Mouse (Mus musculus): ENCODE measurements around the gene Nme3. TPM values are rescaled to one million over a fixed set of nuclear protein-coding genes. Genes with fewer than 3 reads are reported as not detected.

Nme3 gene
- polyA plus RNA-seq, 1 experiment: 45.3 TPM

- DNase-seq (ENCODE audit: low read depth in 1 of 2, low spot score in 2 of 2): no peak
- WGBS: 94% methylated on average over 9 of the region's 9 CpGs
- Histone ChIP-seq H3K4me3 (ENCODE audit: extremely low read depth, insufficient read depth, insufficient read length) (no peak overlapping the region), H3K36me3 (ENCODE audit: control insufficient read depth, insufficient read depth, low read length) (peaks cover 62% of the 10 kb centered on the region), H3K27me3 (ENCODE audit: control insufficient read depth, insufficient read depth, low read length) (no peaks in the 10 kb centered on the region), H3K27ac (ENCODE audit: insufficient read depth, low read length) (no peak overlapping the region), H3K4me1 (ENCODE audit: control insufficient read depth, insufficient read depth, insufficient read length) (no peaks in the 10 kb centered on the region)
- no peak for TF ChIP-seq CTCF (IDR thresholded peaks at IDR 0.05; ENCODE audit: extremely low read depth, insufficient read depth, insufficient read length, insufficient replicate concordance)
- no peak for TF ChIP-seq POLR2A (IDR thresholded peaks at IDR 0.05; ENCODE audit: low read depth, low read length)
Measured at GRCm38 (mm10) chr17:24903767-24904166, 7.5 kb downstream of the Nme3 start.

DNA sequence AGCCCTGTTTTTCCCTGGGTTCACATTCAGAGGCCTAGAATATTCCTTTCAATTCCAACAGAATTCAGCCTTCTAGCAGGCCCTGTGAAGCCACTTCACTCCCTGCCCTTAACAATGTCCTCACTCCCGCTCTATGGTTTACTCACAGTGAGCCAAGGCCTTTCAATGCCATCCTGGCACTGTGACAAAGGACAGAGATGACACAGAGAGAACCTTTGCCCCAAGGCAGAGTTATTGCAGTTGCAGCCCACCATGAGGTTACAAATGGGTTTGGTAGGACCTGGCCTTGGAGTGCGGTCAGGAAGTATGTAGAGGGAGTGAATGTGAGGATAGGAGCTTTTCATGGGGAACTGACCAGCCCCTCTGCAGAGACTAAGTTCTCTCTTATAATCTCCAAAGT, 11.3 kb downstream of the Nme3 start:
- H3K4me3 ChIP-seq (ENCODE audit: extremely low read depth, insufficient read depth, insufficient read length): no peak overlapping the region
- no peaks in the 10 kb centered on the region for H3K4me1 ChIP-seq (ENCODE audit: control insufficient read depth, insufficient read depth, insufficient read length)
- H3K36me3 ChIP-seq (ENCODE audit: control insufficient read depth, insufficient read depth, low read length): peaks cover 55% of the 10 kb centered on the region
- 97% methylated on average over 2 of the region's 2 CpGs for WGBS
- no peaks in the 10 kb centered on the region for H3K27me3 ChIP-seq (ENCODE audit: control insufficient read depth, insufficient read depth, low read length)
- no peak overlapping the region for H3K27ac ChIP-seq (ENCODE audit: insufficient read depth, low read length)
- no peak for DNase-seq (ENCODE audit: low read depth in 1 of 2, low spot score in 2 of 2)
- no peak for TF ChIP-seq CTCF (IDR thresholded peaks at IDR 0.05; ENCODE audit: extremely low read depth, insufficient read depth, insufficient read length, insufficient replicate concordance)
- TF ChIP-seq POLR2A (IDR thresholded peaks at IDR 0.05; ENCODE audit: low read depth, low read length): no peak

DNA sequence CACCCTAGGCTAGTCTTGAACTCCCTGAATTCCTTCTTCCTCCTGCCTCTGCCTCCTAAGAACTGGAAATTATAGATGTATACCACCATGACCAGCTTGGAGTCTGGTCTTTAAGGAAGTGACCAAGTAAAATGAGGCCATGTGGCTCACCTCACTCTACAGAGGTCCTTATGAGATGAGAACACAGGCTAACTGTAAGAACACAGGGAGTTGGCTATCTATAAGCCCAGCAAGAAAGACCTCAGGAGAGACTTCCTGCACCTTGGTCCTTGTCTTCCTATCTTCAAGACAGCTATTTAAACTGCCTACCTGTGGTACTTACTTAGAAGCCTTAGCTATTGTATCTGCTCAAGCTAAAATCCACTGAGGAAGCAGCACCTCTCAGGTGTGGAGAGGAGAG, 17.7 kb downstream of the Nme3 start:
- H3K4me3 ChIP-seq (ENCODE audit: extremely low read depth, insufficient read depth, insufficient read length): no peak overlapping the region
- no peak for DNase-seq (ENCODE audit: low read depth in 1 of 2, low spot score in 2 of 2)
- TF ChIP-seq POLR2A (IDR thresholded peaks at IDR 0.05; ENCODE audit: low read depth, low read length) (no peak), CTCF (IDR thresholded peaks at IDR 0.05; ENCODE audit: extremely low read depth, insufficient read depth, insufficient read length, insufficient replicate concordance) (no peak)
- H3K36me3 ChIP-seq (ENCODE audit: control insufficient read depth, insufficient read depth, low read length): peaks cover 53% of the 10 kb centered on the region
- H3K27me3 ChIP-seq (ENCODE audit: control insufficient read depth, insufficient read depth, low read length): no peaks in the 10 kb centered on the region
- no peaks in the 10 kb centered on the region for H3K4me1 ChIP-seq (ENCODE audit: control insufficient read depth, insufficient read depth, insufficient read length)
- no peak overlapping the region for H3K27ac ChIP-seq (ENCODE audit: insufficient read depth, low read length)

DNA sequence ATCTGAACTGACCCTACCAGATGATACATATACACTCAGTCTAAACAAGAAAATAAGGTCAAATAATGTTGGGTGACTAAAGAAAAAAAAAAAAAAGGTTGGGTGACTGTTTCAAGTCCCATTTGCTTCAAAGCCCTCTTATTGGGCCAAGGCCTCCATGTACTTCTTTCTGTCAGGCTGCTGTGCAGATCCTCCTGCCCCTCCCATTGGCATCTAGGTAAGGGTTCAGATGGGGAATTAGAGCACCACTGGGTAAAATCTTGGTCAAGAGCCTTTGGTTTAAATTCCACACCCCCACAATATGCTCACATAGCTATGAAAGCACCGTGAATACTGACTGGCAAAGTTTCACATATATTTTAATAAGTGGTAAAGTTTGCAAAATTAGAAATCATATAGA, 26.9 kb downstream of the Nme3 start:
- 98% methylated on average over 1 of the region's 1 CpGs for WGBS
- Histone ChIP-seq H3K4me1 (ENCODE audit: control insufficient read depth, insufficient read depth, insufficient read length) (no peaks in the 10 kb centered on the region), H3K27ac (ENCODE audit: insufficient read depth, low read length) (no peak overlapping the region), H3K36me3 (ENCODE audit: control insufficient read depth, insufficient read depth, low read length) (peaks cover 39% of the 10 kb centered on the region), H3K4me3 (ENCODE audit: extremely low read depth, insufficient read depth, insufficient read length) (no peak overlapping the region), H3K27me3 (ENCODE audit: control insufficient read depth, insufficient read depth, low read length) (no peaks in the 10 kb centered on the region)
- TF ChIP-seq POLR2A (IDR thresholded peaks at IDR 0.05; ENCODE audit: low read depth, low read length) (no peak), CTCF (IDR thresholded peaks at IDR 0.05; ENCODE audit: extremely low read depth, insufficient read depth, insufficient read length, insufficient replicate concordance) (no peak)
- DNase-seq (ENCODE audit: low read depth in 1 of 2, low spot score in 2 of 2): no peak

DNA sequence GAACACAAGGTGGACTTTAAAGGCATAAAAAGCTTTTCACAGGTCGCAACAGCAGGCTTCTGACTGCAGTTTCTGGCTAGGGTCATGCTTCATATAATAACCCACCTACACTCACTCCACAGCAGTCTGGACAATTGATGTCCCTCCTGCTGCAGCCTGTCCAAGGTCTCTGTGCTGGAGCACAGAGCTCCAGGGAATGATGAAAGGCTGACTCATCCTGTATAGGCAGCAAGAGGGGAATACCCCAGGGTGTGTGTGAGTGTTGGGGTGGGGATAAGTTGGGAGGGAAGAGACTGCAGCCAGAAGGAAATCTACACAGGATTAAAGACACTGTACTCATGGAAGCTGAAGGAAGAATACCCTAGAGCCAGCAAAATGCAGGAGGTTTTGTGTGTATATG, 33.2 kb downstream of the Nme3 start:
- Histone ChIP-seq H3K36me3 (ENCODE audit: control insufficient read depth, insufficient read depth, low read length) (peaks cover 19% of the 10 kb centered on the region), H3K27ac (ENCODE audit: insufficient read depth, low read length) (no peak overlapping the region), H3K4me3 (ENCODE audit: extremely low read depth, insufficient read depth, insufficient read length) (no peak overlapping the region), H3K4me1 (ENCODE audit: control insufficient read depth, insufficient read depth, insufficient read length) (no peaks in the 10 kb centered on the region), H3K27me3 (ENCODE audit: control insufficient read depth, insufficient read depth, low read length) (no peaks in the 10 kb centered on the region)
- DNase-seq (ENCODE audit: low read depth in 1 of 2, low spot score in 2 of 2): no peak
- 94% methylated on average over 1 of the region's 1 CpGs for WGBS
- TF ChIP-seq CTCF (IDR thresholded peaks at IDR 0.05; ENCODE audit: extremely low read depth, insufficient read depth, insufficient read length, insufficient replicate concordance) (no peak), POLR2A (IDR thresholded peaks at IDR 0.05; ENCODE audit: low read depth, low read length) (no peak)

DNA sequence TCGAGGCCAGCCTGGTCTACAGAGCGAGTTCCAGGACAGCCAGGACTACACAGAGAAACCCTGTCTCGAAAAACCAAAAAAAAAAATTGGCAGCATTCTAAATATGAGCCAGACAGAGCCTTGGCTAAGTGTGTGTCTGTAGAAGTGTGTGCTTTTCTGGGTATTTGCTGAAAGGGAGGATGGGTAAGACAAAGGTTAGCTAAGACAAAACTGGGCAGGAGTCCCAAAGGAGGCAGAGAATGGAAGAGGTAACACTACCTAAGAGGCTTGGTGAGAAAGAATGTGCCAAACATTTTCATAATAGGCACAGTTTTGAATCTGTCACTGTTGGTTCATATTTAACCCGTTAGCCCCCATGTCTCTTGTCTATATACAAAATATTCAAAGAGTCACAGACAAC, 36.1 kb downstream of the Nme3 start:
- no peak for DNase-seq (ENCODE audit: low read depth in 1 of 2, low spot score in 2 of 2)

DNA sequence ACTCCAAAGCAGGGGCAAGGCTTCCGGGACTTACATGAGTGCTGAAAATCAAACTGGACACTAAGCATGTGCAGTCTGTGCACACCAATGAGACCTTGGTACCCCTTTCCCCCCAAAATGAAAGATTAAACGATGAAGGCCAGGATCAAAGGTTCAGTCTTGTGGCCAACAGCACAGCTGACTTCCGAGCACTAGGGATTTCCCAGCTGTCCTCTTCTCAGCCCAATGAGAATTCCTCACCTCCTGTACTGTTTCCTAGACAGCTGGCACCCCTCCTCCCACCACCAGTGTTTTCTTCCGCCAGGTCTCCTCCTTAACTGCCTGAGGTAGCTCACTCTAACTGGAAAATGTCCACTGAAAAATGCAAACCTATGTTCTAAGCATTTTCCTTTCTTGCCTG, 36.9 kb downstream of the Nme3 start:
- peaks cover 5% of the 10 kb centered on the region; the same call in 1 of the 2 replicates for H3K4me1 ChIP-seq (ENCODE audit: control insufficient read depth, insufficient read depth, insufficient read length)
- no peak for DNase-seq (ENCODE audit: low read depth in 1 of 2, low spot score in 2 of 2)
- no peak overlapping the region for H3K4me3 ChIP-seq (ENCODE audit: extremely low read depth, insufficient read depth, insufficient read length)
- H3K27ac ChIP-seq (ENCODE audit: insufficient read depth, low read length): no peak overlapping the region
- TF ChIP-seq POLR2A (IDR thresholded peaks at IDR 0.05; ENCODE audit: low read depth, low read length): no peak
- TF ChIP-seq CTCF (IDR thresholded peaks at IDR 0.05; ENCODE audit: extremely low read depth, insufficient read depth, insufficient read length, insufficient replicate concordance): no peak
- H3K36me3 ChIP-seq (ENCODE audit: control insufficient read depth, insufficient read depth, low read length): peaks cover 4% of the 10 kb centered on the region; the same call in 1 of the 2 replicates
- H3K27me3 ChIP-seq (ENCODE audit: control insufficient read depth, insufficient read depth, low read length): no peaks in the 10 kb centered on the region
- 89% methylated on average over 4 of the region's 4 CpGs for WGBS

More for the DNA sequence above, 36.1 kb downstream of the Nme3 start:
- Histone ChIP-seq H3K36me3 (ENCODE audit: control insufficient read depth, insufficient read depth, low read length) (peaks cover 8% of the 10 kb centered on the region), H3K27me3 (ENCODE audit: control insufficient read depth, insufficient read depth, low read length) (no peaks in the 10 kb centered on the region), H3K4me3 (ENCODE audit: extremely low read depth, insufficient read depth, insufficient read length) (no peak overlapping the region), H3K27ac (ENCODE audit: insufficient read depth, low read length) (no peak overlapping the region), H3K4me1 (ENCODE audit: control insufficient read depth, insufficient read depth, insufficient read length) (peaks cover 5% of the 10 kb centered on the region; the same call in 1 of the 2 replicates)
- no peak for TF ChIP-seq POLR2A (IDR thresholded peaks at IDR 0.05; ENCODE audit: low read depth, low read length)
- TF ChIP-seq CTCF (IDR thresholded peaks at IDR 0.05; ENCODE audit: extremely low read depth, insufficient read depth, insufficient read length, insufficient replicate concordance): no peak
- 93% methylated on average over 4 of the region's 4 CpGs for WGBS

All from spleen, adult 2 months (tissue).